Mouse (Mus musculus): Measurements from ENCODE around the gene Plin4.
"Not testable (repeated sequence)": the region's sequence is repeated elsewhere in the genome, so short reads cannot be mapped to it uniquely, and the experiment has no call there.

Plin4 gene

GRCm38 (mm10) chr17:56126175-56126574 is 16.6 kb upstream of the Plin4 start:
- DNase-seq (ENCODE audit: low read depth, low spot score): no peak

- DNase-seq (ENCODE audit: low read depth, low spot score): no peak
These were observed 15.7 kb upstream of the Plin4 start for GRCm38 (mm10) chr17:56125276-56125630.

GRCm38 (mm10) chr17:56124377-56125275 is 15.0 kb upstream of the Plin4 start:
- DNase-seq (ENCODE audit: low read depth, low spot score): peak; percentile 76

DNA sequence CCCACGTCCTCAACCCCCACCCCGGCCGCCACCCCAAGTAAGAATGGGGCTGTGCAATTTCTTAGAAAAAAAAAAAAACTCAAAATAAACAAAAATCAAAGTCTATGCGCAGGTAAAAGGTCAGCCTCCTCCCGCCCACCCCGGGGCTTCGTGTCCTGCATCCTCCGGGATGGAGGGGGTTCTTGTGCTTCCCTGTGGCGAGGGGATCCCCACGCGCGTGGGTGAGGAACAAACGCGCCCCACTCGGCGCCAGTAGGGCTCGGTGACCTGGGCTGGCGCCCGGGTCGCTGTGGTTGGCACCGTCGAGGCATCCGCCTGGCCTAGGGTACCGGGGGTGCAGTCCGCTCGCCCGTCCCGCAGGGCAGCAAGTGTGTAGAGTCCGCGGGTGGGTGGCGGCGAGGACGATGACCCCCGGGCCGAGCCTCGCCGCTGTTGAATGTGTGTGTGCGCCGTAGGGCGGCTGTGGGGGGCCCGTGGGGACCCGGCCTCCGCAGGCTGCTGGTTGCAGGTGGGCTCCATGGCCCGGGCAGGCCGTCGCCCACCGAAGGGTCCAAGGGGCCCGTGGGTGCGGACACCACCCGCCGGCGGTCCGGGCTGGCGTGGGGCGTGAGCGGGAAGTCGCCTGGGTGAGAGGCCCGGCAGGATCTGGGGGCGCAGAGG is 14.2 kb upstream of the Plin4 start:
- no peak for DNase-seq (ENCODE audit: low read depth, low spot score)

DNA sequence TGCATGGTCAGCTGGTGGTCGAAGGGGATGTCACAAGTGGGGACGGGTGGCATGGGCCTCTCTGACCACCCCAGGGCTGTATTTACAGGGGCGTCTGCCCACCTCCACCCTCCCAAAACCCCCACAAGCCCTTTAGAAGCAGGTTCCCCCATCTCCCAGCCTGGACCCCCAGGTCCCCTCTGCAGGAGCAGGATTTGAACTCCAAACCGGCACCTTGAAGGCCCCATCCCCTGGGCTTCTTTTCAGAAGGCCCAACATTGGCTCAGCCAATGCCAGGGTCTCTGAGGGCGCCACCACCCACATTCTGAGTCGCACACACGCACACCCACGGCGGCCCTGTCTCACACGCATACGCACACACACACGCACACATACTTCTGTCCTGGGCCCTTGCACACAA is 13.6 kb upstream of the Plin4 start:
- DNase-seq (ENCODE audit: low read depth, low spot score): no peak

GRCm38 (mm10) chr17:56121826-56122225 is 12.2 kb upstream of the Plin4 start, which contains the start of gene Lrg1:
Gene Lrg1 (minus strand): TSS chr17:56122001.
- DNase-seq (ENCODE audit: low read depth, low spot score): no peak

DNA sequence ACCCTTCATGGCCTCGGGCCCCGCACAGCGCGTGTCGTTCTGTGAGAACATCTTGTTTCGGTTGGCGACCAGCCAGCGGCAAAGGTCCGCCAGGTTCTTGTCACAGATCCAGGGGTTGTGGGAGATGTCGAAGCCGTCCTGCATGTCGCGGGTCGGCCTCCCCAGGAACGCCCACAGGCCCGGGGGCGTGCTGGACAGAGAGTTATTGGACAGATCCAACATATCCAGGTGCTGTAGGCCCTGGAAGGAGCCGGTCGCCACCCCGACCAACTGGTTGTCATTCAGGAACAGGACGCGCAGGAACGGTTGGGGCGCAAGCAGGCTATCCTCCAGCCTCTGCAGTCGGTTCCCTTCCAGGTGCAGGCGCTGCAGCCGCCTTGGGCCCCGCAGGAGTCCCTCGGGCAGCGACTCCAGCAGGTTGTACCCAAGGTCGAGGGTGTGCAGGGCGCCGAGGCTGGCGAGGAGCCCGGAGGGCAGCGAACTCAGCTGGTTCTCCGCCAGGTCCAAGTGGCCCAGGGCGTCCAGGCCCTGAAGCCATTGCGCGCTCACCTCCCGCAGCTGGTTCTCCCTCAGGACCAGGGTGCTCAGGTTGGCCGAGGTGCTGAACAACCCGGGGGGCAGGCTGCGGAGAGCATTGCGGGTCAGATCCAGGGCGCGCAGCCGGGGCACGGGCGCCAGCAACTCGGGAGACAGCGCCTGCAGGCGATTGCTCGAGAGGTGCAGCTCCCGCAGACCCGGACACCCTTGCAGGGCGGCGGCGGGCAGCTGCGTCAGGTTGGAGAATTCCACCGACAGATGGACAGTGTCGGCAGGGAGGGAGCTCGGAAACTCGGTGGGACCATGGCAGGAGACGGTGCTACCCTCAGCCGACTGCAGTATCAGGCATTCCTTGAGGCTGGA is 10.6 kb upstream of the Plin4 start:
- no peak for DNase-seq (ENCODE audit: low read depth, low spot score)

GRCm38 (mm10) chr17:56119431-56119830 is 9.8 kb upstream of the Plin4 start:
- no peak for DNase-seq (ENCODE audit: low read depth, low spot score)

DNA sequence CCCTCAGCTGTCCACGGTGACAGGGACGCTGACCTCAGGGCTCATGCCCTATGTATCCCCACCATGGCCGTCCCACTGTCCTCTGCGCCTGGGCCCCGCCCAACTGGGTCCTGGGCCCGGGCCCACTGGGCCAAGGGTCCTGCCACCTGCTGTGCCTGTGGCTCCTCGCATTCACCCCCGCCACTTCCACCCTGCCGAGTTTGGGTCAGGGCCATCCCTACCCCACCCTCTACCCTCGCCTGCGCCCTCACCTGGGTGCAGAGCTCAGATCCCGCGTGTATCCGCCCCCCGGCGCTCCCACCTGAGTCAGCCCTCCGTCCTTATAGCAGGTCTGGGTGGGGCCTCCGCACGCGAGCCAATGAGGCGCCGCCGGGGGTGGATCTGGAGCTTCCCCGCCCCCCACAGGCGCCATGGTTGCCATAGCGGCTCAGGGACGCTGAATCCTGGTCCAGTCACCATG is 7.7 kb upstream of the Plin4 start, which contains the start of gene Plin5:
TSS of gene Plin5 (minus strand) at position 346 of the 460 bp plus-strand sequence.
- no peak for DNase-seq (ENCODE audit: low read depth, low spot score)

DNA sequence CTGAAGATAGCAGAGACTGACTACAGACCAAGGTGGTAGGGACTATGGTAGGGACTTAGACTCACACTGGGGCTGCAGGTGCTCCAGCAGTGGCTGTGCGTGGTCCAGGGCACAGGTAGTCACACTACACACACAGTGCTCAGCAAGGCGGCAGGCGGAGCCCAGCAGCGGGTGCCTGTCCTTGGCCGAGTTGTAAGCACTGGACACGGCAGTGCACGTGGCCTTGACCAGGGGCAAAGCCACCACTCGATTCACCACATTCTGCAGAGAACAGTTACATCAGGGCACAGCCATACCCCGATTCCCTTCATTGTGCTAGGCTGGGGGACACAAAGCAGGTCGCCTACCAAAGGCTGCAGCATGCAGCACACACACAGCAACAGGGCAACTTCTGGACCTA is 6.6 kb upstream of the Plin4 start:
- no peak for DNase-seq (ENCODE audit: low read depth, low spot score)

DNA sequence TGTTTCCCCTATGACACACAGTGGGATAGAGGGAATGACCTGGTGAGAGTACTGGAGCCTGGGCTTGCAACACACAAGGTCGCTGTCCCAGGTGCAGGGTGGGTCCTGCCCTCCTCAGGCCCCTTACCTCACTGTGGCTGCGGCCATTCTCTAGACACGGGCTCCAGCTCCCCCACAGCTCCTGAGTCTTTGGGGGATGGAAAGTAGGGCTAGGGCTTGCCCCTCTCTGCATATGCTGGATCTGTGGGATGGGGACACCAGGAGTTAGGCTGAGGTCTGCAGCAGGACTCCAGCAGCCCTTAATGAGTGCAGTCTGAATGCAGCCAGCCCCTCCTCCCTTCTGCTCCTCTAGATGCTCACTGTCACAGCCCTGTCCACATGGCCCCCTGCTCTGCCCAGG is 3.1 kb upstream of the Plin4 start:
- no peak for DNase-seq (ENCODE audit: low read depth, low spot score)

GRCm38 (mm10) chr17:56111864-56112263 is 2.3 kb upstream of the Plin4 start:
- peak; percentile 87 for DNase-seq (ENCODE audit: low read depth, low spot score)

DNA sequence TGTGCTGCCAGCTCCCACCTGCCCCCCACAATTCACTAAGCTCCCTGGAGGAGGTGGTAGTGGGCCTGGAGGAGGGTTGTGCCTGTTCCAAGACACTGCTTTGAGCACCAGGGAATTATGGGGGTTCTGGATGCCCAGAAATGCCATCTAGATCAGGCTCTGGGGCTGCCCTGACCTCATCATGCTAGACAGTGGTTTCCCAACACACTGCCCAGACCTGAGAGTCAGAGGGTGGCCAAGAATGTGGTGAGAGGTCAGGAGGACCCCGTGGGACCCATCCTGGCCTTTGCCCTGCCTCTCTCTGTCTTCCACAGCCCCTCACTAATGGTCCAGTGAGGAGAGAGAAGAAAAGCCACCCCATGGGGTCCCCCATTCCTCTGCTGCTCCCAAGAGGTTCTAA is 1.4 kb upstream of the Plin4 start:
- DNase-seq (ENCODE audit: low read depth, low spot score): peak; percentile 22

GRCm38 (mm10) chr17:56110571-56110970 is 968 bp upstream of the Plin4 start:
- peak; percentile 34 for DNase-seq (ENCODE audit: low read depth, low spot score)

DNA sequence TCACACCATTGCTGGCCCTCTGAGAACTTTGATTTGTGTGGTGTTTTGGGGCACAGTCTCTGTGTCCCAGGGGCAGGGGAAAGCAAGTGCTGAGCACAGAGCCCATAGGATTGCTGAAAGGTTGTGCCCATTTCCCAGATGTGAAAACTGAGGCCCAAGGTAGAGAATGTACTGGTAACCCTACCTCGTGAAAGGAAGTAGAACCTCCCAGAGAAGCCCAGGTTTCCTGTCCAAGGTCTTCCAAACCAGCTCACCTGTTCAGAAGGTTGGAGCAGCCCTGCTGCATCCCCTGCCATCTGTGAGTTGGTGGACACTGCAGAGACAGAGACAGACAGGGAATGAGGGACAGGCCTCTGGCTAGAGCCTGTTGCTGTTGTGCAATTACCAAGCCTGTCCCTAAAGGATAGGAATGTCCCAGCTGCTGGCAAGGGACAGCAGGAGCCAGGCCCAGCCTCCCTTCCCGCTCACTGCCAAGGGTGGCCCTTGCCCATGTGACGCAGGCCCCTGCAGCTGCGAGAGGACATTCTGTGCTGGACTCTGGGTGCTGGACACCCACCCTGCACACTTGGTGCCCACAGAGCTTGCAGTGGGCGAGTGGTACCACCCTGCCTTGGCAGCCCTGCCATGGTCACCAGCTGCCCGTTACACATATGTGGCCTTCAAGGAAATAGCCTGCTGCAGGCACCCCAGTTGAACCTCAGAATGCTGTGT is 1.1 kb downstream of the Plin4 start:
- peak; percentile 33 for DNase-seq (ENCODE audit: low read depth, low spot score)

DNA sequence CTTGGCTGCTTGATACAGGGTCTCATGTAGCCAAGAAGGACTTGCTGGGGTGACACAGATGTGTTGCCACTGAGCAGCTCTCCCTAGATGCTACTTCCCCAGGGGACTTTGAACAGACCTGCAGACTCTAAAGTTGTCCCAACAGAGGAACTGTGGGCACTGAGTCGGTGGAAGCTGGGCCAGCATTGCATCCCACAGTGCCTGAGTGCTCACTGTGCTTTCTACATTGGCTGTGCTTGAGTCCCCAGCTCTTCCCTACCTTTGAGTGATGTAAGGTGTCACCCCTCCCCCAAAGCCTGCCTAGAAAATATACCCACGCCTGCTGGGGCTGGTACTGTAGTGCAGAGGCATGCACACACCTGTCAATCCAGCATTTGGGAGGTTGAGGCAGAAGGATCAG is 1.9 kb downstream of the Plin4 start:
- DNase-seq (ENCODE audit: low read depth, low spot score): no peak

GRCm38 (mm10) chr17:56106981-56107380 is 2.6 kb downstream of the Plin4 start:
- DNase-seq (ENCODE audit: low read depth, low spot score): no peak

DNA sequence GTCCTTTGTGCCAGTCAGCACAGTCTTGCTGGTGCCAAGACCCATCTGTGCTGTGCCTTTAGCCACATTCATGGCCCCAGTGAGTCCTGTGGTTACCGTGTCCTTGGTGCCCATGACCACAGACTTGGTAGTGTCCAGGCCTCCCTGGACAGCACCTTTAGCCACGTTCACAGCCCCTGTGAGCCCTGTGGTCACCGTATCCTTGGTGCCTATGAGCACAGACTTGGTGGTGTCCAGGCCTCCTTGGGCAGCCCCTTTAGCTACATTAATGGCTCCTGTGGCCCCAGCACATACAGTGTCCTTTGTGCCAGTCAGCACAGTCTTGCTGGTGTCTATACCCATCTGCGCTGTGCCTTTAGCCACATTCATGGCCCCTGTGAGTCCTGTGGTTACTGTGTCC is 3.2 kb downstream of the Plin4 start:
- DNase-seq (ENCODE audit: low read depth, low spot score): not testable (repeated sequence)

GRCm38 (mm10) chr17:56104821-56105220 is 4.8 kb downstream of the Plin4 start:
- not testable (repeated sequence) for DNase-seq (ENCODE audit: low read depth, low spot score)

GRCm38 (mm10) chr17:56103465-56104285 is 5.9 kb downstream of the Plin4 start:
- DNase-seq (ENCODE audit: low read depth, low spot score): peak; percentile 10

All from 3T3-L1 (cell line).